Mouse (Mus musculus): Measurements from ENCODE around the gene Nrxn1.
"Not testable (repeated sequence)": the region's sequence is repeated elsewhere in the genome, so short reads cannot be mapped to it uniquely, and the experiment has no call there.

Nrxn1 gene

DNA sequence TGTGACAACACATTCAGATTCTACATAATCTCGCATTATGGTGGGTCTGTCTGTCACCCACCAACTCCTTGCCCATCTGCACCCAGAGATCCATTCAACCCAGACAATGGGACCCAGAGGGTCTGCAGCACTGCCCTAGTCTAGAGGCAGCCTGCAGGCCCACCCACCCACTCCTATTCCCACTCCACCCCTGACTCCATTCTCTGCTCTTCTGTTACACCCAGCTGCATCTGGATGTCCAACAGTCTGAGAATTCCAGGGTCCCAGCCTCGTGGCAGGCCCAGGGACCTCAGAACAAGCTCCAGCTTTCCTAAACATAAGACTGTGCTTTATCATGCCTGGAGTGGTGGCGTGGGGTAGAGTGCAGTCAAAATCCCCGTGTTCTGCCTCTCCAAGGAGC lies 820.6 kb downstream of the Nrxn1 start:
- DNase-seq (ENCODE audit: low read depth, low spot score) = peak; percentile 27

DNA sequence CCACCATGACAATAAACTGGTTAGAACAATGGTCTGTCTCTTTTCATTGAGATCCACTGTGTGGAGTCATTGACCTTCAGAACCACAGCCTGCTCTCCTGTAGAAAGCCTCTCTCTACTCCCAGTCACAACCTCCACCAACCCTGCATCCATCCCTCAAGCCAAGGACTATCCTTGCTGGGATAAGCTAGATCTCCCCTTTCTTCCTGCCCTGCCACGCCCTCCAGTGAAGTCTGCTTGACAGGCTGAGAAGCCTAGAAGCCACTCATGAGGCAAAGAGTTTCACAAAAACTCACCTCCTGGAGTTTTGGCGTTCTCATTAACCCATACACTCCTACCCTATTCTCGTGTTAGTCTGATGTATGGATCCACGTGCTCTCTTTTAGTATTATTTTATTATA lies 821.7 kb downstream of the Nrxn1 start:
- DNase-seq (ENCODE audit: low read depth, low spot score) = peak; percentile 49

GRCm38 (mm10) chr17:90269143-90269542 lies 823.7 kb downstream of the Nrxn1 start:
- no peak for DNase-seq (ENCODE audit: low read depth, low spot score)

GRCm38 (mm10) chr17:90253451-90254131 lies 839.3 kb downstream of the Nrxn1 start:
- no peak for DNase-seq (ENCODE audit: low read depth, low spot score)

DNA sequence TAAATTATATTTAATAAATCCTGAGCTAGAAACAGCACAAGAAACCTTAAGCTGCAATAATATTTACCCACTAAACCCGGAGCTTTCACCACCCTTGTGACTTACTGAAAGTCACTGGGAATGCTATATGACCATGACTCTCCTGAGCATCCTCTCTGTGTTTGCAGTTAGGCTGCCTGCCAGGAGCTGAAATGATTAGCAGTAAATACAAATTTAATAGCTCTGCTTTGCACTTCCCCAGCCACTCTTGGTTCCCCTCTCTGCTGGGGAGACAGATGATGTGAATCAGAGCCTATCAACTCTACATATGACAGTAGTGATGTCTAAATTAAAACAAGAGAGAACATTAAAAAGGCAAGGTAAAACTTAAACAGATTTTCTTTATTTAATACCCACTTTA lies 840.7 kb downstream of the Nrxn1 start:
- no peak for DNase-seq (ENCODE audit: low read depth, low spot score)

- no peak for DNase-seq (ENCODE audit: low read depth, low spot score)
Measured at GRCm38 (mm10) chr17:90247071-90247849, 845.6 kb downstream of the Nrxn1 start.

- peak; percentile 23 for DNase-seq (ENCODE audit: low read depth, low spot score)
Measured at GRCm38 (mm10) chr17:90244339-90244738, 848.5 kb downstream of the Nrxn1 start.

DNA sequence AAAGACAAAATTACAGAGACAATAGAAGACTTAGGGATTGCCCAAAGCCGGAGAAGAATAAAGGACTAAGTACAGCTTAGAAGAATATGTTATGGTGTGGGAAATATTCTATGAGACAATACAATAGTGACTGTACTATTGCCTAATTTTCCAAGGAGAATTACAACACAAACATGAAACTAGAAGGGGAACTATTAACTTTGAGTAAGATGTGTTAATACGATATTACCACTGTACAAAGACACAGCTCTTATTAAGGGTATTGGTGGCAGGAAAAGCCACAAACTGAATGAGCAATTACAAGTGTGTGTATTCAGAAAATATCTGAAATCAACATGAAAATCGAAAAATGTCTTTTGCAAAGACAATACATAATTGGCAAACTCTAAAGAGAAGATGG lies 853.9 kb downstream of the Nrxn1 start:
- DNase-seq (ENCODE audit: low read depth, low spot score) = no peak

DNA sequence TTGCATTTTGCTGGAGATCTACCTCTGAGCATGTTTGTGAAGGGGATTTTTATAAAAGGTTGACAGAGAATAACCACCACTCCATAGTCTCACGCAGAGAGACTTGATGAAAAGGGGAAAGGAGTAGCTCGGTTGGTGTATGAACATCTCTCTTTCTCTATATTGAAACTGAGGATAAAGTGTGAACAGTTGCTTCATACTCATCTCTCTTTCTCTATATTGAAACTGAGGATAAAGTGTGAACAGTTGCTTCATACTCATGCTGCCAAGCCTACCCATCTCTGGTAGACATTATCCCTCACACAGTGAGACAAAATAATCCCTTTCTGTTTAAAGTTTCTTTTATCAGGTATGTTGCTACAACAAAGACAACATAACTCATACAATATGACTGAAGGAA lies 854.4 kb downstream of the Nrxn1 start:
- DNase-seq (ENCODE audit: low read depth, low spot score) = no peak

GRCm38 (mm10) chr17:90235674-90236073 lies 857.2 kb downstream of the Nrxn1 start:
- DNase-seq (ENCODE audit: low read depth, low spot score) = not testable (repeated sequence)

DNA sequence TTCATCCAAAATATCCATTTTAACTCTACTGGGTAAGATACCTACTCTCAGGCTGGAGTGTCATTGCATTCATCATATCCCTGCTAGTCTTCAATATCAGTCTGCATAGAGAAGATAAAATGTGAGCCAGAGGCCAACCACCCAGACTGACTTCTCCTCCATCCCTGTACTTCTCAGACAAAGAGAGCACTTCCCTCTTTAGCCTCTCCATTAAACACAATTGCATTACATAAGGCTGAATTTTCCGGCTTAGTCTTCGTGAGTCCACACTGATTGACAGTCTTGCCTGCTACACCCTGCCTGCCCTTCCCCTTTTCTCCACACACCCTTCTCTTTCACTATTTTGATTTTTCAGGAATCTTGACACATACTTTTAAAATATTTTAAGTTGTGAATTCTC lies 858.1 kb downstream of the Nrxn1 start:
- DNase-seq (ENCODE audit: low read depth, low spot score) = no peak

GRCm38 (mm10) chr17:90208547-90208946 lies 884.3 kb downstream of the Nrxn1 start:
- DNase-seq (ENCODE audit: low read depth, low spot score) = no peak

GRCm38 (mm10) chr17:90207617-90208016 lies 885.3 kb downstream of the Nrxn1 start:
- no peak for DNase-seq (ENCODE audit: low read depth, low spot score)

- DNase-seq (ENCODE audit: low read depth, low spot score) = no peak
Measured at GRCm38 (mm10) chr17:90203993-90204392, 888.9 kb downstream of the Nrxn1 start.

GRCm38 (mm10) chr17:90202785-90203184 lies 890.1 kb downstream of the Nrxn1 start:
- no peak for DNase-seq (ENCODE audit: low read depth, low spot score)

DNA sequence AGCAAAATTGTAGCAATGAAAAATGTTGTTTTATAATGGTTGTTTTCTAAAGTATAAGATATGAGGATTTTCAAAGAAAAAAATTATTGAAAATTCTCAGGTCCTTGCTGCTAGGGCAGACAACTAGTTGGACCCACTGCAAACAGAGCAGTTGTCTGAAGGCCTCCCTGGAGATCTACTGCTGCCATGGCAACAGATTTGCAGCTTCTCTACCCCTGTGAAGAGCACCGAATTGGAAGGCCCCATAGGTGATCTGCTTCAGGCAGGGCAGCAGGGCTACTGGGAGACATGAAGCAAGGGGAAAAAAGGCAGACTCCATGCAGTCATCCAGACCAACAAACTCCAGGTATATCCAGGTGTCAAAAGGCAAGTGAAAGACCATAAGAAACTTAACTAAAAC lies 896.1 kb downstream of the Nrxn1 start:
- DNase-seq (ENCODE audit: low read depth, low spot score) = no peak

- peak; percentile 55 for DNase-seq (ENCODE audit: low read depth, low spot score)
Measured at GRCm38 (mm10) chr17:90141602-90142001, 951.3 kb downstream of the Nrxn1 start.

- peak; percentile 4 for DNase-seq (ENCODE audit: low read depth, low spot score)
Measured at GRCm38 (mm10) chr17:90130836-90131235, 962.0 kb downstream of the Nrxn1 start.

DNA sequence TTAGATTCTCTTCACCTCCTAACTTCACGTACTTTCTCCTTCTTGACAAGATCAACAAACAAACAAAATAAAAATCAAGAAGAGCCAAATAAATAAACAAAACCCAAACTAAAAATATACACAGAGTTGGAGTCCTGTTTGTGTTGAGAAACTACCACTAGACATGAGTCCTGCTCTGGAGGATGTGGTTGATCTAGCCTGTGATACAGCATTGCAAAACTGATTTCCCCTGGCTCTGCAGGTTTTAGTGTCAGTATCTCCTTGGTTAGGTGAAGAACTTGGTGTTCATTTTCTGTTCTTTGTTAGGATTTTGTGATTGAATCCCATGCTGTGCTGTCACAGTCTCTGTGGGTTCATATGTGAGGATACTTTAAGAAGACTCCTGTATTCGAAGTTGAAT lies 963.7 kb downstream of the Nrxn1 start:
- DNase-seq (ENCODE audit: low read depth, low spot score) = no peak

GRCm38 (mm10) chr17:90127561-90127960 lies 965.3 kb downstream of the Nrxn1 start:
- DNase-seq (ENCODE audit: low read depth, low spot score) = no peak

- no peak for DNase-seq (ENCODE audit: low read depth, low spot score)
Measured at GRCm38 (mm10) chr17:90122796-90123481, 969.9 kb downstream of the Nrxn1 start.

DNA sequence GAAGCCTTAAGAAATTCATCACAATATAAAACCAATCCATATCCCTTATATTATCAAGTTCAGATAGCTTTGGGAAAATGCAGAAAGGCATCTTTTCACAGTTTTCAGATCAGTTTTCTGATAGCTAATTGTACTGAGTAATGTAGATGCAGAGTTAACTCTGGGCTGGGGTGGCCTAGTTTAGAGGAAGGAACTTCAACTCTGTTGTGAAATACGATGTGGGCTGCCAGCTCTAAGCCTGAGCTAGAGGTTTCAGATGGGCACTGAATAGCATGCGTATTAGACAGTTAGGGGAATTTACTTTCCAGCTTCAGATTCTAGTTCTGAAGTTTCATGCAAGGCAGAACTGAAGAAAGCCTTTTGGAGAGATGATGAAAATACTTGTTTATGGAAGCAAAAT lies 976.6 kb downstream of the Nrxn1 start:
- DNase-seq (ENCODE audit: low read depth, low spot score) = no peak

- no peak for DNase-seq (ENCODE audit: low read depth, low spot score)
Measured at GRCm38 (mm10) chr17:90094999-90095398, 997.9 kb downstream of the Nrxn1 start.
